Mouse (Mus musculus) neural tube, embryonic 13.5 days (tissue): ENCODE measurements around the gene Fbp2. TPM values are rescaled to one million over a fixed set of nuclear protein-coding genes. Genes with fewer than 3 reads are reported as not detected.
A peak's percentile ranks its signal among the peaks of the same experiment; 100 is the strongest.

ENCODE experiments used
- ATAC-seq: fragments of 200-750 bp; cut with Nextera tagmentation; 2 replicates; pipeline ENCODE4 v1.8.0; 2017; ENCODE audit warnings: low read depth, mild to moderate bottlenecking, moderate TSS enrichment, moderate library complexity
- H3K27ac ChIP-seq: fragments of 300-500 bp; sonication (generic); replicated peaks from 2 replicates; pipeline ENCODE4 v1.5.1; 2015; ENCODE audit warnings: moderate library complexity, mild to moderate bottlenecking, inconsistent platforms
- H3K27me3 ChIP-seq: fragments of 300-500 bp; sonication (generic); 2 replicates; pipeline ENCODE4 v1.6.1; 2015; ENCODE audit warnings: mild to moderate bottlenecking, inconsistent platforms
- H3K36me3 ChIP-seq: fragments of 300-500 bp; sonication (generic); 2 replicates; pipeline ENCODE4 v1.6.1; 2015; ENCODE audit warnings: mild to moderate bottlenecking, inconsistent platforms
- H3K4me1 ChIP-seq: fragments of 300-500 bp; sonication (generic); replicated peaks from 2 replicates; pipeline ENCODE4 v1.6.1; 2015; ENCODE audit warnings: inconsistent platforms
- H3K4me2 ChIP-seq: fragments of 300-500 bp; sonication (generic); 2 replicates; pipeline ENCODE4 v1.6.1; 2015; ENCODE audit warnings: inconsistent platforms, mild to moderate bottlenecking, moderate library complexity
- H3K4me3 ChIP-seq: fragments of 300-500 bp; sonication (generic); 2 replicates; pipeline ENCODE4 v1.5.1; 2015; ENCODE audit warnings: mild to moderate bottlenecking, inconsistent platforms
- H3K9ac ChIP-seq: fragments of 300-500 bp; sonication (generic); 2 replicates; pipeline ENCODE4 v1.6.1; 2015; ENCODE audit warnings: moderate library complexity, mild to moderate bottlenecking, inconsistent platforms
- H3K9me3 ChIP-seq: fragments of 300-500 bp; sonication (generic); 2 replicates; pipeline ENCODE4 v1.6.1; 2016; ENCODE audit warnings: inconsistent platforms
- WGBS: fragments of 180-500 bp; shearing (Covaris S2); methylation state at CpG from one replicate; pipeline ENCODE4 v1.1.7; 2015; 5-methylcytosine and 5-hydroxymethylcytosine counted together
- polyA plus RNA-seq: library from polyadenylated mRNA; unstranded; fragments of >200 nt; fragmentation: Nextera tagmentation; extraction: Ambion mirVana; gene quantifications from 2 replicates; pipeline ENCODE4 v1.2.1, GENCODE M21; 2015

The Fbp2 gene
- polyA plus RNA-seq, 1 experiment from 2014 or later: 0.33 TPM

GRCm38 (mm10) chr13:62881336-62881735 lies 23.1 kb upstream of the Fbp2 start:
- Histone ChIP-seq H3K36me3 (no peaks in the 10 kb centered on the region), H3K9ac (no peak overlapping the region), H3K4me2 (no peak overlapping the region), H3K27ac (no peak overlapping the region), H3K27me3 (peaks cover 4% of the 10 kb centered on the region), H3K4me3 (no peak overlapping the region), H3K4me1 (peaks cover 7% of the 10 kb centered on the region), H3K9me3 (no peaks in the 10 kb centered on the region)
- ATAC-seq: no peak
- 87% methylated on average over 9 of the region's 9 CpGs for WGBS

- ATAC-seq: no peak
- no peaks in the 10 kb centered on the region for H3K27me3 ChIP-seq
- H3K4me1 ChIP-seq: peaks cover 7% of the 10 kb centered on the region
- no peak overlapping the region for H3K4me2 ChIP-seq
- H3K4me3 ChIP-seq: no peak overlapping the region
- H3K36me3 ChIP-seq: no peaks in the 10 kb centered on the region
- H3K9me3 ChIP-seq: no peaks in the 10 kb centered on the region
- no peak overlapping the region for H3K9ac ChIP-seq
- 26% methylated on average over 8 of the region's 8 CpGs for WGBS
- H3K27ac ChIP-seq: no peak overlapping the region
These were observed 21.8 kb upstream of the Fbp2 start for GRCm38 (mm10) chr13:62879831-62880615.

GRCm38 (mm10) chr13:62879411-62879810 lies 21.2 kb upstream of the Fbp2 start:
- no peak overlapping the region for H3K27ac ChIP-seq
- no peak for ATAC-seq
- WGBS: 29% methylated on average over 6 of the region's 6 CpGs
- no peak overlapping the region for H3K9ac ChIP-seq
- H3K4me1 ChIP-seq: peaks cover 7% of the 10 kb centered on the region
- no peak overlapping the region for H3K4me3 ChIP-seq
- H3K9me3 ChIP-seq: no peaks in the 10 kb centered on the region
- H3K27me3 ChIP-seq: no peaks in the 10 kb centered on the region
- no peaks in the 10 kb centered on the region for H3K36me3 ChIP-seq
- no peak overlapping the region for H3K4me2 ChIP-seq

- no peaks in the 10 kb centered on the region for H3K9me3 ChIP-seq
- H3K27me3 ChIP-seq: no peaks in the 10 kb centered on the region
- H3K27ac ChIP-seq: no peak overlapping the region
- no peak overlapping the region for H3K4me2 ChIP-seq
- H3K36me3 ChIP-seq: no peaks in the 10 kb centered on the region
- H3K4me3 ChIP-seq: no peak overlapping the region
- ATAC-seq: no peak
- 21% methylated on average over 5 of the region's 5 CpGs for WGBS
- no peak overlapping the region for H3K9ac ChIP-seq
- H3K4me1 ChIP-seq: peaks cover 7% of the 10 kb centered on the region
These were observed 19.0 kb upstream of the Fbp2 start for GRCm38 (mm10) chr13:62877247-62877646.

GRCm38 (mm10) chr13:62876111-62876510 lies 17.9 kb upstream of the Fbp2 start:
- no peaks in the 10 kb centered on the region for H3K36me3 ChIP-seq
- peaks cover 7% of the 10 kb centered on the region for H3K4me1 ChIP-seq
- no peak for ATAC-seq
- H3K9me3 ChIP-seq: no peaks in the 10 kb centered on the region
- no peak overlapping the region for H3K27ac ChIP-seq
- H3K9ac ChIP-seq: no peak overlapping the region
- no peaks in the 10 kb centered on the region for H3K27me3 ChIP-seq
- H3K4me2 ChIP-seq: no peak overlapping the region
- no peak overlapping the region for H3K4me3 ChIP-seq
- 90% methylated on average over 1 of the region's 1 CpGs for WGBS

GRCm38 (mm10) chr13:62872252-62872651 lies 14.0 kb upstream of the Fbp2 start:
- 82% methylated on average over 3 of the region's 3 CpGs for WGBS
- no peak overlapping the region for H3K4me2 ChIP-seq
- H3K4me3 ChIP-seq: no peak overlapping the region
- no peaks in the 10 kb centered on the region for H3K27me3 ChIP-seq
- no peak for ATAC-seq
- no peaks in the 10 kb centered on the region for H3K36me3 ChIP-seq
- H3K9ac ChIP-seq: no peak overlapping the region
- H3K9me3 ChIP-seq: no peaks in the 10 kb centered on the region
- peaks cover under 1% of the 10 kb centered on the region; the same call in 1 of the 2 replicates for H3K4me1 ChIP-seq
- H3K27ac ChIP-seq: no peak overlapping the region

- WGBS: 74% methylated on average over 2 of the region's 2 CpGs
These were observed 12.4 kb upstream of the Fbp2 start for GRCm38 (mm10) chr13:62870605-62871004.

GRCm38 (mm10) chr13:62866817-62867216 lies 8.6 kb upstream of the Fbp2 start:
- H3K27ac ChIP-seq: peak overlapping the region; percentile 75
- no peak overlapping the region for H3K4me3 ChIP-seq
- H3K27me3 ChIP-seq: no peaks in the 10 kb centered on the region
- no peak overlapping the region for H3K9ac ChIP-seq
- no peaks in the 10 kb centered on the region for H3K36me3 ChIP-seq
- H3K4me2 ChIP-seq: no peak overlapping the region
- 46% methylated on average over 4 of the region's 4 CpGs for WGBS
- H3K9me3 ChIP-seq: no peaks in the 10 kb centered on the region
- H3K4me1 ChIP-seq: peaks cover 16% of the 10 kb centered on the region
- ATAC-seq: peak; percentile 57

More at GRCm38 (mm10) chr13:62870605-62871004, 12.4 kb upstream of the Fbp2 start:
- Histone ChIP-seq H3K9ac (no peak overlapping the region), H3K4me2 (no peak overlapping the region), H3K27me3 (no peaks in the 10 kb centered on the region), H3K9me3 (no peaks in the 10 kb centered on the region), H3K27ac (no peak overlapping the region), H3K36me3 (no peaks in the 10 kb centered on the region), H3K4me3 (no peak overlapping the region), H3K4me1 (peaks cover 9% of the 10 kb centered on the region)
- no peak for ATAC-seq

GRCm38 (mm10) chr13:62865651-62866315 lies 7.6 kb upstream of the Fbp2 start:
- WGBS: 63% methylated on average over 11 of the region's 11 CpGs
- no peak for ATAC-seq
- Histone ChIP-seq H3K9me3 (no peaks in the 10 kb centered on the region), H3K4me1 (peaks cover 16% of the 10 kb centered on the region), H3K4me3 (no peak overlapping the region), H3K27ac (peak overlapping the region; percentile 73), H3K4me2 (no peak overlapping the region), H3K9ac (no peak overlapping the region), H3K36me3 (no peaks in the 10 kb centered on the region), H3K27me3 (no peaks in the 10 kb centered on the region)

GRCm38 (mm10) chr13:62863771-62864170 lies 5.5 kb upstream of the Fbp2 start:
- H3K27me3 ChIP-seq: no peaks in the 10 kb centered on the region
- 76% methylated on average over 6 of the region's 6 CpGs for WGBS
- no peak overlapping the region for H3K27ac ChIP-seq
- no peaks in the 10 kb centered on the region for H3K9me3 ChIP-seq
- no peak overlapping the region for H3K9ac ChIP-seq
- no peak for ATAC-seq
- H3K36me3 ChIP-seq: no peaks in the 10 kb centered on the region
- H3K4me2 ChIP-seq: no peak overlapping the region
- H3K4me1 ChIP-seq: peaks cover 16% of the 10 kb centered on the region
- H3K4me3 ChIP-seq: no peak overlapping the region

- H3K27me3 ChIP-seq: no peaks in the 10 kb centered on the region
- H3K9me3 ChIP-seq: no peaks in the 10 kb centered on the region
- H3K36me3 ChIP-seq: no peaks in the 10 kb centered on the region
- H3K27ac ChIP-seq: no peak overlapping the region
- WGBS: 93% methylated on average over 3 of the region's 3 CpGs
- H3K4me3 ChIP-seq: no peak overlapping the region
- H3K4me1 ChIP-seq: peaks cover 16% of the 10 kb centered on the region
- no peak overlapping the region for H3K4me2 ChIP-seq
- ATAC-seq: no peak
- H3K9ac ChIP-seq: no peak overlapping the region
These were observed 4.7 kb upstream of the Fbp2 start for GRCm38 (mm10) chr13:62862875-62863274.

- WGBS: 93% methylated on average over 4 of the region's 4 CpGs
- no peaks in the 10 kb centered on the region for H3K9me3 ChIP-seq
- no peak overlapping the region for H3K4me2 ChIP-seq
- H3K4me1 ChIP-seq: peaks cover 7% of the 10 kb centered on the region
- H3K4me3 ChIP-seq: no peak overlapping the region
- H3K27ac ChIP-seq: no peak overlapping the region
- no peak for ATAC-seq
- no peaks in the 10 kb centered on the region for H3K27me3 ChIP-seq
- H3K36me3 ChIP-seq: no peaks in the 10 kb centered on the region
- H3K9ac ChIP-seq: no peak overlapping the region
These were observed 1.8 kb upstream of the Fbp2 start for GRCm38 (mm10) chr13:62860068-62860467.
